Mouse (Mus musculus) layer of hippocampus, adult 2 months (tissue): ENCODE measurements around the gene Map4k5. TPM values are rescaled to one million over a fixed set of nuclear protein-coding genes. Genes with fewer than 3 reads are reported as not detected.

Source experiments
- DNase-seq, 2 experiments: peaks; one replicate each; pipeline ENCODE4 v3.0.0; 2022; ENCODE audit warnings: low spot score in 2 of 2
- H3K27ac ChIP-seq: fragments of 200-600 bp; 2 replicates; pipeline ENCODE4 v1.8.1; 2022
- H3K4me3 ChIP-seq: fragments of 200-600 bp; 2 replicates; pipeline ENCODE4 v1.8.1; 2022; ENCODE audit warnings: mild to moderate bottlenecking
- CTCF ChIP-seq: fragments of 200-600 bp; conservative IDR thresholded peaks from 2 replicates; pipeline ENCODE4 v1.8.1; 2022; ENCODE audit warnings: antibody characterized with exemption, mild to moderate bottlenecking, moderate library complexity
- total RNA-seq, 2 experiments: library from RNA; stranded (reverse); gene quantifications; 2 replicates each; pipeline ENCODE4 v1.2.3; 2021

The Map4k5 gene
- total RNA-seq, 2 experiments from 2014 or later: 44.2 to 47.7 TPM

- Histone ChIP-seq H3K27ac (no peak overlapping the region), H3K4me3 (no peak overlapping the region)
- no peak for DNase-seq
- TF ChIP-seq CTCF: no peak
Observed at GRCm38 (mm10) chr12:69852288-69852687, 40.7 kb downstream of the Map4k5 start.

GRCm38 (mm10) chr12:69848083-69848878 is 44.7 kb downstream of the Map4k5 start:
- peak; percentile 30; the same call in 1 of the 2 replicates for TF ChIP-seq CTCF
- no peak overlapping the region for H3K4me3 ChIP-seq
- no peak for DNase-seq
- H3K27ac ChIP-seq: no peak overlapping the region

GRCm38 (mm10) chr12:69846499-69846898 is 46.5 kb downstream of the Map4k5 start:
- DNase-seq: no peak
- H3K4me3 ChIP-seq: no peak overlapping the region
- no peak overlapping the region for H3K27ac ChIP-seq
- no peak for TF ChIP-seq CTCF

- no peak for DNase-seq
- no peak overlapping the region for H3K4me3 ChIP-seq
- no peak for TF ChIP-seq CTCF
- no peak overlapping the region for H3K27ac ChIP-seq
Observed at GRCm38 (mm10) chr12:69845722-69846121, 47.3 kb downstream of the Map4k5 start.

GRCm38 (mm10) chr12:69843531-69844445 is 49.2 kb downstream of the Map4k5 start:
- peak in 1 of 2 experiments; percentile 66 for DNase-seq
- TF ChIP-seq CTCF: peak; percentile 29; the same call in 1 of the 2 replicates
- H3K4me3 ChIP-seq: no peak overlapping the region
- H3K27ac ChIP-seq: peak overlapping the region; percentile 68

- Histone ChIP-seq H3K4me3 (no peak overlapping the region), H3K27ac (peak overlapping the region; percentile 39; the same call in 1 of the 2 replicates)
- TF ChIP-seq CTCF: no peak
- no peak for DNase-seq
Observed at GRCm38 (mm10) chr12:69838376-69838775, 54.6 kb downstream of the Map4k5 start.

GRCm38 (mm10) chr12:69833982-69834604 is 58.9 kb downstream of the Map4k5 start:
- H3K27ac ChIP-seq: 0 out of 2 replicates have a peak overlapping the region, but pooled peaks have one; percentile 3
- H3K4me3 ChIP-seq: no peak overlapping the region
- DNase-seq: peak in 1 of 2 experiments; percentile 32
- TF ChIP-seq CTCF: 0 out of 2 replicates have a peak, but pooled peaks have one; percentile 7

- H3K4me3 ChIP-seq: no peak overlapping the region
- DNase-seq: no peak
- no peak overlapping the region for H3K27ac ChIP-seq
- no peak for TF ChIP-seq CTCF
Observed at GRCm38 (mm10) chr12:69831239-69831910, 61.6 kb downstream of the Map4k5 start.

GRCm38 (mm10) chr12:69828214-69828613 is 64.8 kb downstream of the Map4k5 start:
- no peak for DNase-seq
- no peak for TF ChIP-seq CTCF
- Histone ChIP-seq H3K27ac (no peak overlapping the region), H3K4me3 (no peak overlapping the region)

GRCm38 (mm10) chr12:69824881-69825597 is 68.0 kb downstream of the Map4k5 start:
- TF ChIP-seq CTCF: no peak
- no peak overlapping the region for H3K27ac ChIP-seq
- DNase-seq: no peak
- no peak overlapping the region for H3K4me3 ChIP-seq

GRCm38 (mm10) chr12:69814272-69814671 is 78.7 kb downstream of the Map4k5 start:
- no peak for TF ChIP-seq CTCF
- Histone ChIP-seq H3K4me3 (no peak overlapping the region), H3K27ac (peak overlapping the region; percentile 52)
- no peak for DNase-seq
